Mouse (Mus musculus) stomach, embryonic 14.5 days (tissue): ENCODE data around the gene Eef1akmt3. TPM values are rescaled to one million over a fixed set of nuclear protein-coding genes. Genes with fewer than 3 reads are reported as not detected.

ENCODE experiments used
- ATAC-seq: fragments of 200-750 bp; cut with Nextera tagmentation; 2 replicates; pipeline ENCODE4 v1.8.0; 2017; ENCODE audit warnings: low read depth, moderate TSS enrichment; ENCODE audit not compliant: insufficient number of reproducible peaks, insufficient read depth, low FRiP score
- H3K27ac ChIP-seq: fragments of 300-500 bp; sonication (generic); 2 replicates; pipeline ENCODE4 v1.5.1; 2014; ENCODE audit warnings: mild to moderate bottlenecking, low read length, moderate library complexity, mixed read lengths
- H3K27me3 ChIP-seq: fragments of 300-500 bp; sonication (generic); 2 replicates; pipeline ENCODE4 v1.6.1; 2014; ENCODE audit warnings: low read length, control low read depth, mixed read lengths; ENCODE audit not compliant: control insufficient read depth, insufficient read depth
- H3K36me3 ChIP-seq: fragments of 300-500 bp; sonication (generic); 2 replicates; pipeline ENCODE4 v1.6.1; 2014; ENCODE audit warnings: mild to moderate bottlenecking, control low read depth, low read length, moderate library complexity, mixed read lengths; ENCODE audit not compliant: control insufficient read depth, insufficient read depth
- H3K4me1 ChIP-seq: fragments of 300-500 bp; sonication (generic); 2 replicates; pipeline ENCODE4 v1.6.1; 2014; ENCODE audit warnings: low read length, control low read depth, mixed read lengths; ENCODE audit not compliant: control insufficient read depth, insufficient read depth
- H3K4me2 ChIP-seq: fragments of 300-500 bp; sonication (generic); replicated peaks from 2 replicates; pipeline ENCODE4 v1.6.1; 2014; ENCODE audit warnings: low read depth, low read length, control low read depth
- H3K4me3 ChIP-seq: fragments of 300-500 bp; sonication (generic); 2 replicates; pipeline ENCODE4 v1.5.1; 2014; ENCODE audit warnings: low read depth, low read length, control low read depth
- H3K9ac ChIP-seq: fragments of 300-500 bp; sonication (generic); replicated peaks from 2 replicates; pipeline ENCODE4 v1.6.1; 2014; ENCODE audit warnings: low read depth, mild to moderate bottlenecking, control low read depth, low read length, moderate library complexity, mixed read lengths
- H3K9me3 ChIP-seq: fragments of 300-500 bp; sonication (generic); 2 replicates; pipeline ENCODE4 v1.6.1; 2016; ENCODE audit warnings: low read depth, low read length, control low read depth; ENCODE audit not compliant: control insufficient read depth
- WGBS: fragments of 180-500 bp; shearing (Covaris S2); extraction: QIAGEN DNeasy Blood & Tissue Kit; methylation state at CpG from one replicate; pipeline ENCODE4 v1.1.7; 2014; 5-methylcytosine and 5-hydroxymethylcytosine counted together
- polyA plus RNA-seq: library from polyadenylated mRNA; unstranded; fragments of >200 nt; fragmentation: Nextera tagmentation; extraction: Ambion mirVana; gene quantifications from 2 replicates; pipeline ENCODE4 v1.2.1, GENCODE M21; 2014

Eef1akmt3 gene
- polyA plus RNA-seq, 1 experiment from 2014 or later: 1.1 TPM

- no peak overlapping the region; the same call in 1 of the 2 replicates for H3K4me3 ChIP-seq
- 47% methylated on average over 5 of the region's 5 CpGs for WGBS
- H3K27ac ChIP-seq: no peak overlapping the region
Observed at GRCm38 (mm10) chr10:127061085-127061484, 19.8 kb upstream of the Eef1akmt3 start.

GRCm38 (mm10) chr10:127059968-127060916 lies 18.9 kb upstream of the Eef1akmt3 start, which contains the start of gene March9:
Gene March9 (minus strand): TSS chr10:127060184.
- H3K4me3 ChIP-seq: peak within 1 kb of the TSS; percentile 83
- H3K9ac ChIP-seq: peak within 1 kb of the TSS; percentile 79
- WGBS: under 1% methylated on average over 55 of the region's 72 CpGs
- peak within 1 kb of the TSS; percentile 67 for H3K27ac ChIP-seq
- H3K9me3 ChIP-seq: no peaks in the 10 kb centered on the region
- peaks cover 22% of the 10 kb centered on the region for H3K36me3 ChIP-seq
- peak within 1 kb of the TSS; percentile 94 for H3K4me2 ChIP-seq
- peaks cover 19% of the 10 kb centered on the region; the same call in 1 of the 2 replicates for H3K4me1 ChIP-seq
- no peaks in the 10 kb centered on the region for H3K27me3 ChIP-seq
- ATAC-seq: peak; percentile 54

More at GRCm38 (mm10) chr10:127061085-127061484, 19.8 kb upstream of the Eef1akmt3 start:
- Histone ChIP-seq H3K27me3 (no peaks in the 10 kb centered on the region), H3K4me1 (peaks cover 21% of the 10 kb centered on the region; the same call in 1 of the 2 replicates), H3K9ac (no peak overlapping the region), H3K9me3 (no peaks in the 10 kb centered on the region), H3K36me3 (peaks cover 23% of the 10 kb centered on the region), H3K4me2 (no peak overlapping the region)
- ATAC-seq: no peak

GRCm38 (mm10) chr10:127059174-127059967 lies 18.1 kb upstream of the Eef1akmt3 start:
- under 1% methylated on average over 77 of the region's 92 CpGs for WGBS
- Histone ChIP-seq H3K9me3 (no peaks in the 10 kb centered on the region), H3K27me3 (no peaks in the 10 kb centered on the region), H3K4me3 (peak overlapping the region; percentile 83), H3K9ac (peak overlapping the region; percentile 79), H3K4me1 (peaks cover 13% of the 10 kb centered on the region; the same call in 1 of the 2 replicates), H3K27ac (peak overlapping the region; percentile 67), H3K36me3 (peaks cover 21% of the 10 kb centered on the region; the same call in 1 of the 2 replicates), H3K4me2 (peak overlapping the region; percentile 94)
- ATAC-seq: no peak

GRCm38 (mm10) chr10:127058708-127059107 lies 17.4 kb upstream of the Eef1akmt3 start:
- WGBS: 4% methylated on average over 8 of the region's 8 CpGs
- H3K9me3 ChIP-seq: no peaks in the 10 kb centered on the region
- no peak overlapping the region; the same call in 1 of the 2 replicates for H3K9ac ChIP-seq
- H3K27ac ChIP-seq: no peak overlapping the region
- H3K36me3 ChIP-seq: peaks cover 21% of the 10 kb centered on the region; the same call in 1 of the 2 replicates
- H3K4me1 ChIP-seq: peaks cover 13% of the 10 kb centered on the region; the same call in 1 of the 2 replicates
- no peaks in the 10 kb centered on the region for H3K27me3 ChIP-seq
- ATAC-seq: no peak
- peak overlapping the region; percentile 94 for H3K4me2 ChIP-seq
- peak overlapping the region; percentile 83 for H3K4me3 ChIP-seq

- H3K9ac ChIP-seq: no peak overlapping the region
- H3K27ac ChIP-seq: no peak overlapping the region
- no peaks in the 10 kb centered on the region for H3K27me3 ChIP-seq
- ATAC-seq: no peak
- under 1% methylated on average over 9 of the region's 9 CpGs for WGBS
- peak overlapping the region; percentile 94 for H3K4me2 ChIP-seq
- H3K4me3 ChIP-seq: peak overlapping the region; percentile 83
- H3K9me3 ChIP-seq: no peaks in the 10 kb centered on the region
- H3K36me3 ChIP-seq: peaks cover 21% of the 10 kb centered on the region; the same call in 1 of the 2 replicates
- H3K4me1 ChIP-seq: peaks cover 13% of the 10 kb centered on the region; the same call in 1 of the 2 replicates
Observed at GRCm38 (mm10) chr10:127058161-127058560, 16.8 kb upstream of the Eef1akmt3 start.

- no peak for ATAC-seq
- H3K27me3 ChIP-seq: 0 out of 2 replicates have a peak, but pooled peaks cover 2% of the 10 kb centered on the region
- WGBS: 84% methylated on average over 20 of the region's 20 CpGs
- H3K9ac ChIP-seq: no peak overlapping the region
- peaks cover 21% of the 10 kb centered on the region; the same call in 1 of the 2 replicates for H3K36me3 ChIP-seq
- no peaks in the 10 kb centered on the region for H3K9me3 ChIP-seq
- H3K27ac ChIP-seq: no peak overlapping the region
- no peak overlapping the region for H3K4me2 ChIP-seq
- no peak overlapping the region for H3K4me3 ChIP-seq
- H3K4me1 ChIP-seq: peaks cover 13% of the 10 kb centered on the region; the same call in 1 of the 2 replicates
Observed at GRCm38 (mm10) chr10:127056490-127056889, 15.2 kb upstream of the Eef1akmt3 start.

- WGBS: 86% methylated on average over 8 of the region's 8 CpGs
- Histone ChIP-seq H3K4me1 (peaks cover 13% of the 10 kb centered on the region; the same call in 1 of the 2 replicates), H3K4me3 (no peak overlapping the region), H3K36me3 (peaks cover 21% of the 10 kb centered on the region; the same call in 1 of the 2 replicates), H3K27ac (no peak overlapping the region), H3K27me3 (peaks cover 5% of the 10 kb centered on the region; the same call in 1 of the 2 replicates), H3K9me3 (no peaks in the 10 kb centered on the region), H3K9ac (no peak overlapping the region), H3K4me2 (no peak overlapping the region)
- ATAC-seq: no peak
Observed at GRCm38 (mm10) chr10:127055406-127055805, 14.1 kb upstream of the Eef1akmt3 start.

GRCm38 (mm10) chr10:127054646-127055045 lies 13.3 kb upstream of the Eef1akmt3 start:
- H3K27me3 ChIP-seq: peaks cover 12% of the 10 kb centered on the region
- H3K9ac ChIP-seq: no peak overlapping the region
- peaks cover 21% of the 10 kb centered on the region; the same call in 1 of the 2 replicates for H3K36me3 ChIP-seq
- no peak for ATAC-seq
- no peak overlapping the region for H3K4me2 ChIP-seq
- H3K4me3 ChIP-seq: no peak overlapping the region
- no peaks in the 10 kb centered on the region for H3K9me3 ChIP-seq
- H3K27ac ChIP-seq: no peak overlapping the region
- peaks cover 13% of the 10 kb centered on the region; the same call in 1 of the 2 replicates for H3K4me1 ChIP-seq
- 58% methylated on average over 4 of the region's 4 CpGs for WGBS
